Mouse (Mus musculus): Measurements from ENCODE around the gene Fam155a.

GRCm38 (mm10) chr8:9653643-9654042 lies 117.3 kb downstream of the Fam155a start:
- TF ChIP-seq EP300 (optimal IDR thresholded peaks at IDR 0.05): no peak
- TF ChIP-seq CTCF (IDR thresholded peaks at IDR 0.05; ENCODE audit: low read depth): no peak

All from stomach, postnatal 0 days (tissue).